Mouse (Mus musculus): ENCODE results near the gene Cyba.

Gene Cyba

DNA sequence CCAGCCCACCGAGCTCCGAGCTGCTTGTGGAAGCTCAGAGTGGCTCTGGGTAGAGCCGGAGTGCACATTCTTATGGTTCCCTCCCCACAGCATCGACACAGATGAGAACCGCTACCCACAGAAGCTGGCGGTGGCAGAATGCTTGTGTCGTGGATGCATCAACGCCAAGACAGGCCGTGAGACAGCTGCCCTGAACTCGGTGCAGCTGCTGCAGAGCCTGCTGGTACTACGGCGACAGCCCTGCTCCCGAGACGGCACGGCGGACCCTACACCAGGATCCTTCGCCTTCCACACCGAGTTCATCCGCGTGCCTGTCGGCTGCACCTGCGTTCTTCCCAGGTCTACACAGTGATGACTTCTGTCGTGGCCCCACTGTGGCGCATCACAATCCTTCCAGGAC lies 9.5 kb downstream of the Cyba start:
- no peak for DNase-seq (ENCODE audit: low spot score in 2 of 2)

DNA sequence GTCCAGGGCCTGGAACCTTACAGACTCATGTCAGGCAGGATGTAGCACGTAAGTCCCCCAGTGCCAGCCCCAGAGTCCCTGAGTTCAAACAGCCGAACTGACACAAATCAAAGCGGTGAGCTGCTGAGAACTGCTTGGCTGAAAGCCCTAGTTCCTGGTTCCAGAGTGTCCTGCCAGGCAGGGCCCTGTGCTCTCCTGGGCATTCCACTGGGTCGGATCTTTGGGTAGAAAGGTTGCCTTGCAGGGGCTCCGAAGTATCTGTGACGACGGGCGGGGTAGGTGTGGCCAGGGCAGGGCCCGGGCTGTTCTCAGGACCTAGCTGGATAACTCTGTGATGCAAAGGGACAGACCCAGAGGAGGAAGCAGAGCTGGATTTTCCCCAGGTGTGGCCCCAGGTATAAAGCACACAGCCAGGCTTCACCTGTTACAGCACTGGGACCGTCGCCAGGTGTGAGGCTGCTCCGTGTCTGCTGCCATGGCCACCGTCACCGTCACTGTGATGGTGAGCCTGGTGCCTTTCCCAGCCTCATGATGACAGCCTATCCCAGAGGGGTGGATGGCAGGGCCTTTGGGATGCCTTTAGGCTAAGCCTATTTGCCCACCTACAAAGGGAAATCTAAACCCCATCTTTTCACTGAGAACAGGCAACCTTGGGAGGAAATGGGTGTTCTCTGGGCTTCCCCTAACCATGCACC lies 11.2 kb downstream of the Cyba start, which contains the start of gene Il17c:
Gene Il17c, plus strand, starts transcription at position 645 of the 695 bp plus-strand sequence.
- no peak for DNase-seq (ENCODE audit: low spot score in 2 of 2)

DNA sequence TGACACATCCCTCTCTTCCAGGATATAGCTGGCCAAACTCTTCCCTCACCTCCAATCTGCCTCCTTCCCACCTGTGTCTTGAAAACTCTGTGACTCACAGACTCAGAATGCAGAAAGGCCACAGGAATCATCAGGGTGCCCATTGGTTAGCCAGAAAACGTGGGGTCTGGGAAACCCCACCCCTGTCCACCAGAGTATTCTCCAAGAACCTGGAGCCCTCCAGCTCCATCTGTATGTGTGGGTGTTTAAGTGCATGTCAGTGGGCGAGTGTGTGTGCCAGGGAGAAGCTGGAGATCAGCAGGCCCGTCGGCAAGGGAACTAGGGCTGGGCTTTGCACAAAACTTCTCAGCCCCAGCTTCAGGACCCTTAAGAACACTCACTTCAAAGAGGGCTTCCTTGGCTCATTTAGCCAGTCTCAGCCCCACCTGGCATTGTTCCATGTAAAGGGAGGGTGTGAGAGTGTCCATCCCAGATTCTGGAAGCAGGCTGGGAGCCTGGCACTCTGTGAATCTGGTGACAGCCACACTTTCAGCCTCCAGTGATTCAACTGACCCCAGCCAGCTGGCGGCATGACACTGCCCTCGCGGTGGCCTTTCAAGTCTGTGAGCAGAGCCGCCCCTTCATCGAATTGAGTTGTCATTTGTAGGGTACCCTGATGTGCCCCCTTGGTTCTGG lies 12.7 kb downstream of the Cyba start:
- peak in 1 of 2 experiments; percentile 67 for DNase-seq (ENCODE audit: low spot score in 2 of 2)

DNA sequence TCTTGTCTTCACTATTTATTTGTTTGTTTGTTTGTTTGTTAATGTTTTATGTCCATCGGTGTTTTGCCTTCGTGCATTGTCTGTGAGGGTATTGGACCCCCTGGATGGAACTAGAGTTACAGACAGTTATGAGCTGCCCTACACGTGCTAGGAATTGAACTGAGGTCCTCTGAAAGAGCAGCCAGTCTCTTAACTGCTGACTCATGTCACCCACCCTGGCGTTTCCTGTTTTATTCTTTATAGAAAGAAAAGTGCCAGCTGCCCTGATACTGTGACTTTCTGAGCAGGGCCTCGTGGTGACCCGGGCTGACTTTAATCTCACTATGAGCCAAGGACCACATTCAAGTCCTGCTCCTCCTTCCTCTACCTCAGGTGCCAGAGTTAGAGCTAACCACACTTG lies 17.2 kb downstream of the Cyba start:
- DNase-seq (ENCODE audit: low spot score in 2 of 2), result no peak

DNA sequence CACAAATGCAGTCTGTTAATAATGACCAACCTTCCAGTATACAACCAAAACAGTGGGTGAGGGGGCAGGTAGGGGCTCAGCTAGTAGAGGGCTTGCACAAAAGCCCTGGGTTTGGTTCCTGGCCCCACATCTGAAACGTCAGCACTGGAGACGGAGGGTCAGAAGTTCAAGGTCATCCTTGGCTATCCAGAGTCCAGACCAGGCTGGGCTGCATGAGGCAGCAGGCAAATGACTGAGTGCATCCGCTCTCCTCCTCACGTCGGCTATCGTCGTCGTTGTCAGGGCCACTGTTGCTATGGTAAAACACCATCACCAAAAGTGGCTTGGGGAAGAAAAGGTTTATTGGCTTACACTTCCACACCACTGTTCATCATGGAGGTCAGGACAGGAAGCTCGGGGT lies 18.4 kb downstream of the Cyba start:
- no peak for DNase-seq (ENCODE audit: low spot score in 2 of 2)

DNA sequence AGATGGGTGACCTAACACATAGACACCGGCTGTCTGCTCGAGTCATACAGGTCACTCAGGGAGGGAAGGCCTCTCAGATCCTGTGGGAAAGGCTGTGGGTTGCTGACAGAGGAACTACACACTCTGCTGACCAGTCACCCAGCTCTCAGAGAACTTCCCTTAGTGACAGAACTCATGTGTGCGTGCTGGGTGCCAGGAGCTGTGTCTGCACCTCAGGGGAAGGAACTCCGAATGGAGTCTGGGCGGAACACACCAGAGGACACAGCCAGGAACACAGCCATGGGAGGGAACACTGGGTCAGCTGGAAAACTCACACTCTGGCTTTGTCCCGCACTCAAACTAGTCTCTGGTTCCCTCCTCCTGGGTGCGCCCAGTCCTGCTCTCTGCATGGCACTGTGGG lies 25.1 kb downstream of the Cyba start:
- no peak for DNase-seq (ENCODE audit: low spot score in 2 of 2)

DNA sequence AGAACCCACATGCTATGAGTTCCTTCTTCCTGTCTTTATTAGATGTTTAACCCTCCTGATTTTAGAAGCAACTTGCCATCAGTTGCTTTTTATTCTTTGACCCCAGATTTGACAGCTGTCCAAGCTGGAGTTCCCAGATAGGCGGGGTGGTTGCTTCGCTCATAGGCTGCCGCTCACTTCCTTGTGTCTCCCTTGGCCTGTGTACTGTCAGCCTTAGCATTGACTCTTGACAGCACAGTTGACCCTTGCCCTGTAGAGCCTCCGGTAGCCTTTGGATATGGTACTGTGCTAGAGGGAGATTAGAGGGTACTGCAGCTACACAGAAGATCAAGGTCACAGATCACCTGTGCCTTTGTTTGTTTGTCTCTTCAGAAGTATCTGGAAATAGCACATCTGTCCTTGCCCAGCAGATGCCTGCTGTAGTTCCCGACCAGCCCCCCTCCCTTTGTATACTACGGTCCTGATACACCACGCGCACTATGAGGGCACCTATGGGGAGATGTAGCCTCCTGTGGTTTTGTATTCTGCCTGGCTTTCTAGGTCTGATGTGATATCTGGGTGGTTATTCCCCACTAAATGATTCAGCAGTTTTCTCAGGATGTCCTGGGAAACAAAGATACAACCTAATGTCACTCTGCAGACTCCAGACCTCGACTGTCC lies 27.5 kb downstream of the Cyba start:
- no peak for DNase-seq (ENCODE audit: low spot score in 2 of 2)

DNA sequence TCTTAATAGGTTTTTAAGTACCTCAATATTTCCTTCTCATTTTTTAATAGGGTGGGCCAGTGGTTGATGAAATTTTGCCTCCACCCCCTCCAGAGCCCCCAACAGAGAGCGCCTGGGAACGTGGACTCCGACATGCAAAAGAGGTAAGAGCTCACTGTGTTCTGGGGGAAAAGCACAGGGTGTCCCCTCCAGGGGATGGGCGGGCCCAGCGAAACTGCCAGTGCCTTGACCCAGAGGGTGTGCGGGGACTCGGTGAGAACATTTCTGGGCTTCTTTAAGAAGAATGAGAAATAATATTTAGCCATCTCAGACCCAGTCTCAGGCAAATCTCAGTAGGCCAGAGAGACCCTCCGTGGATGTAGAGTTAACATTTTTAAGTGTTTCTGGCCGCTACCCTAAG lies 34.5 kb downstream of the Cyba start:
- no peak for DNase-seq (ENCODE audit: low spot score in 2 of 2)

DNA sequence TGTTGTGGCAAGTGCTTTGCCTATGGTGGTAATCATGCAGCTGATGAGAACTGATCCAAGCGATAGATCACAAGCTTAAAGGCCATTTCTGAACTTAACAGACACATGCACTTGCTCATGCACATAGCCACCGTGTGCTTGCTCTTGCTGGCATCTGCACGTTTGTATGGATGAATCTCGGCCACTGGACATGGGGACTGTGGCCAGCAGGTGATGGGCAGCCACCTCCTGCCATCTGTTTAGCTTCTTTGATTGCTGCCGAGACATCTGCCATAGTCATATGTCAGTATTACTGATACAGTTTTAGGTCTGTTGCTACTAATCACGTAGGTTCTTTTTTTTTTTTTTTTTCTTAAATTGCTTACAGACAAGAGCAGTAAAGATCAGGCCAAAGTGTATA lies 37.4 kb downstream of the Cyba start:
- DNase-seq (ENCODE audit: low spot score in 2 of 2), result no peak

DNA sequence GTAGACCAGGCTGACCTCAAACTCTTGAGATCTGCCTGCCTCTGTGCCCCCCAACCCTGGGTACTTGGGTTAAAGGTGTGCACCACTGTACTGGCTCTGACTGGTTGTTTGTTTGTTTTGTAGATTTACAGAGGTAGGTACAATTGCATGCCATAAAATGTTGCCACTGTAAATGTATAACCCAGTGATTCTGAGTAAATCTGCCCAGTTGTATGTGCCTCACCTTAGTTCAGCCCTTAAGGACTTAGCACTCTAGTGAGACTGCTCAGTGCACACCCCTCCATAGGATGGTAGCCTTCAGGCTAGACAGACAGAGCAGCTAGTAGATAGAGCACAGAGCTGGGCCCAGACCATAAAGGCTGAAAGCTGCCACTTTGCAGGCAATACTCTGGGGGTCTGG lies 39.0 kb downstream of the Cyba start:
- DNase-seq (ENCODE audit: low spot score in 2 of 2), result no peak

DNA sequence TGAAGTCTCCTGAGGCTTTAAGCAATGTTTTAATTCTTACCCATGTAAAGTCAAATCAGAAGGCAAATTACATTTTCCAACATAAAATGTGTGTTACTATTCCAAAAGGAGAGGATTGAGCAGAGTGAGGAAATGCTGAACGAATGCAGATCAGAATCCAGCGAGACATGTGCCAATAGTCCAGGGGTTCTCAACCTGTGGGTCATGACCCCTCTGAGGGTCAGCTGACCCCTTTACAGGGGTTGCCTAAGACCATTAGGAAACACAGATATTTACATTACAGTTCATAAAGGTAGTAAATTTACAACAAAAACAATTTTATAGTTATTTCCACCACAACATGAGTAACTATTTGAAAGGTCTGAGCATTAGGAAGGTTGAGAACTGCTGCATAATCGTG lies 42.0 kb downstream of the Cyba start:
- DNase-seq (ENCODE audit: low spot score in 2 of 2), result no peak

DNA sequence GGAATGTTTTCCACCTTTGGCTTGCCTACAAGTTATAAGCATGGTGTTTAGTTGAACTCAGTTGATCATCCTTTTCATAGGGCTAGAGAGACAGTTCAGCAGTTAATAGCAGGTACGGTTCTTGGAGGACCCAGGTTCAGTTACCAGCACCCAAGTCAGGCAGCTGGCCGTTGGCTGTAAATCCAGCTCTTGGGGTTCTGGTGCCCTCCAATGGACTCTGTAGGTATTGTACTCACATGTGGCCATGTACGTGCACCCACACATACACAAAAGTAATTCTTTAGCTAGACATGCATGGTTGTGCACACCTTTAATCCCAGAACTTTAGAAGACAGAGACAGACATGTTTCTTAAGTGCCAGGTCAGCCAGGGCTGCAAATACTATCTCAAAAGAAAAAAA lies 43.4 kb downstream of the Cyba start:
- no peak for DNase-seq (ENCODE audit: low spot score in 2 of 2)

DNA sequence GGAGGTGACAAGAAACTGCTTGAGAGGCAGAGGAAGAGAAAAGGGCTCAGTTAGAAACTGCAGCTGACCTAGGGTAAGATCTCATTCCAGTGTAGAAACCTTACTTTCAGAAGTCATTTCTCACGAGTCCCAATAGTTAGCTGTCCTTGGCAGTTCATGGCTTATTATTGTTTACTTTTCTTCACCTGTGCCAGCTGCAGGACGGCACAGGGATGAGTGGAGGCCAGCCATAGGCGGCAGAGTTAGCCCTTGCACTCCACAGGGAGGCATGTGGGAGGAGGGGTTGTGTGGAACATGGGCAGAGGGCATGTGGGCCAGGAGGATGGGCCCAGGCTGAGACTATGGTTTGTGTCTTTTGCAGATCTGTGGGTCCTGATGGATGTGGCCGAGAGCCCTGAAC lies 49.7 kb downstream of the Cyba start:
- DNase-seq (ENCODE audit: low spot score in 2 of 2), result no peak

DNA sequence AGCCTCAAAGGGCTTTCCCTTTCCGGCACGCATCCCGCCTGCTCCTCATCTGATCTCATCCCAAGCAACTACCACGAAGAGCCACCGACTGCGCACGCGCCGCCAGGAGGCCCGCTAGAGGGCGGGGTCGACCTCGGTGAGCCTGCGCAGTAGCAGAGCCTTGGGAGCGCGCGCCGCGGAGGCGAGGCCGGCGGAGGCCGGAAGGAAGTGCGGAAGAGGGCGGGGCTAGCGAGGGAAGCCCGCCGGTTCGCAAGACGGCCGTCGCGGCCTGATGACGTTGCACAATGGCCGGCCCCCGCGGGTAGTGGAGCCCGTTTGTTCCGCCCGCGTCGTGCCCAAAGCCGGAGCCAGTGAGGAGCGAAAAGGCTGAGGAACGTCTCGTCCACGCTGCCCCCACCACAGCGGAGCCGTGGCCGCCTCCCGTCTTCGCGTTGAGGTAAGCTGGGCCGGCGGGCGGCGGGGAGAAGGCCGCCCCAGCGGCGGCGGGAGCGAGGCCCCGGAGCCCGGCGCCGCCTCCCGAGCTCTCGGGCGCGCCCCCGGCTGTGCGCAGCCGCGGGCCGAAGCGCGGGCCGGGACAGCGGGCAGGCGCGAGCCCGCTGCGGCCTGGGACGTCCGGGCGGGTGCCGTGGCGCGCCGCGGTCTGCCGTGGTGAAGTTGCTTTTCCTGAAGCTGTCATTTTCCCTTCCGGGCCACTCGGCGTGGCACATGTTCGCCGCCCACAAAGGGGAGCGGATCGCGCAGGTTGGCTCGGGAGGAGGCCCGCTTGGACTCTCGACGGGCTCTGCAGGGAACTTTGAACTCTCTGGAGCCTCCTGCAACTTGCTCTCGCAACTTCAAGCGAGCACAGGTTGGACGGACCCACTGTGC lies 56.1 kb downstream of the Cyba start, which contains the start of gene Zc3h18:
Gene Zc3h18, plus strand, starts transcription at position 245 of the 867 bp plus-strand sequence.
- DNase-seq (ENCODE audit: low spot score in 2 of 2), result peak; percentile 99

DNA sequence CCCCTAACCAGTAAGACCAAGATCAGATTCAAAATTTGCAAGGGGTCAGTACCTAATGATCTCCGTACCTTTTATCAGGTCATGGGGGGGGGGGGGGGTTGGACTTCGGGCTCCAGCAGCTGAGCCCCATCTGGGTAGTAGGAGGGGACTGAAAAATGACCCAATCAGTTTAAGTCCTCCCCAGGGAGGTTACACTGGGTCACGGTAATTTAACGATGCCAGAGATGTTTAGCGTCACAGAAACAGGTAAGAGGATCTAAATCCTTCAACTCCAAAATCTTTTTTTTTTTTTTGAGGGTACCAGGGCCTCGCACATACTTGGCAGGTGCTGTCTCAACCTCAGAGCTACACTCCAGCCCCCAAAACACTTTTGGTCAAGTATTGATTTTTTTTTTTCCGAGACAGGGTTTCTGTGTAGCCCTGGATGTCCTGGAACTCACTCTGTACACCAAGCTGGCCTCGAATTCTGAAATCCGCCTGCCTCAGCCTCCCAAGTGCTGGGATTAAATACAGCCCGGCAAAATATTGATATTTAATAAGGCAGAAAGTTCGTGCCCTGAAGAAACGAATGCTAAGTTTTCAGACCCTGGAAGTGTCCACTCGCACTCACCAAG lies 56.9 kb downstream of the Cyba start:
- DNase-seq (ENCODE audit: low spot score in 2 of 2), result no peak

DNA sequence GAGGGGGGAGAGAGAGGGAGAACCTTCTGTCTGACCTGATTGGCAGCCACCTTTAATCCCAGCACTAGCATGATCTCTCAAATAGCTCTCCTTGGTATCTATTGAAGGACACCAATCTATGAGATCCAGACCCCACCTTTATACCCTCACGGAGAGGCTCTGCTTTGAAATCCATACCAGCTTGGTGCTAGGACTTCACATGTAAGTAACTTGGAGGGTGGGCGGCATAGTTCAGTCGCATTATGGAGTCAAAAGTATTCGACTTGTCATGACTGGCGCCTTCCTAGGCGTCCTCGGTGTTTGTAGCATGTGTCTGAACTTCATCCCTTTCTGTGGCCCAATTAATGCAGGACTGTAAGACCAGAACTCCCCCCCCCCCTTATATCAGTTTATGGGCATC lies 57.4 kb downstream of the Cyba start:
- no peak for DNase-seq (ENCODE audit: low spot score in 2 of 2)
